Mouse (Mus musculus) forebrain, postnatal 0 days (tissue): ENCODE data around the gene Rab4a. TPM values are rescaled to one million over a fixed set of nuclear protein-coding genes. Genes with fewer than 3 reads are reported as not detected.

ENCODE experiments used
- ATAC-seq: fragments of 200-750 bp; cut with Nextera tagmentation; 2 replicates; pipeline ENCODE4 v1.8.0; 2017; ENCODE audit warnings: mild to moderate bottlenecking, moderate library complexity
- DNase-seq: peaks from one replicate; pipeline ENCODE4 v3.0.0-alpha.2; 2015
- H3K27ac ChIP-seq: fragments of 300-500 bp; sonication (generic); 2 replicates; pipeline ENCODE4 v1.5.1; 2014; ENCODE audit warnings: low read depth, mild to moderate bottlenecking, antibody characterized with exemption, low read length, moderate library complexity, mixed read lengths
- H3K27me3 ChIP-seq: fragments of 300-500 bp; sonication (generic); 2 replicates; pipeline ENCODE4 v1.6.1; 2014; ENCODE audit warnings: mild to moderate bottlenecking, low read length, mixed read lengths; ENCODE audit not compliant: insufficient read depth
- H3K36me3 ChIP-seq: fragments of 300-500 bp; sonication (generic); 2 replicates; pipeline ENCODE4 v1.6.1; 2014; ENCODE audit warnings: mild to moderate bottlenecking, moderate library complexity; ENCODE audit not compliant: insufficient read depth
- H3K4me1 ChIP-seq: fragments of 300-500 bp; sonication (generic); 2 replicates; pipeline ENCODE4 v1.6.1; 2014; ENCODE audit warnings: antibody characterized with exemption; ENCODE audit not compliant: insufficient read depth
- H3K4me2 ChIP-seq: fragments of 300-500 bp; sonication (generic); 2 replicates; pipeline ENCODE4 v1.6.1; 2014; ENCODE audit warnings: low read depth, mild to moderate bottlenecking, moderate library complexity
- H3K4me3 ChIP-seq: fragments of 300-500 bp; sonication (generic); 2 replicates; pipeline ENCODE4 v1.5.1; 2014; ENCODE audit warnings: low read depth, low read length, mixed read lengths
- H3K9ac ChIP-seq: fragments of 300-500 bp; sonication (generic); 2 replicates; pipeline ENCODE4 v1.6.1; 2014; ENCODE audit warnings: mild to moderate bottlenecking
- H3K9me3 ChIP-seq: fragments of 300-500 bp; sonication (generic); 2 replicates; pipeline ENCODE4 v1.6.1; 2016; ENCODE audit warnings: low read length
- CTCF ChIP-seq: sonication (generic); IDR thresholded peaks from 2 replicates; pipeline ENCODE4 v1.5.1; 2016; ENCODE audit warnings: antibody characterized with exemption, control low read depth, low read depth
- WGBS: fragments of 180-500 bp; shearing (Covaris S2); extraction: QIAGEN DNeasy Blood & Tissue Kit; methylation state at CpG from one replicate; pipeline ENCODE4 v1.1.7; 2014; 5-methylcytosine and 5-hydroxymethylcytosine counted together
- polyA plus RNA-seq: library from polyadenylated mRNA; unstranded; fragments of >200 nt; fragmentation: Nextera tagmentation; extraction: Ambion mirVana; gene quantifications from 2 replicates; pipeline ENCODE4 v1.2.1, GENCODE M21; 2015
- total RNA-seq: library from RNA; depleted of rRNA; stranded (reverse); fragments of >200 nt; gene quantifications from 2 replicates; pipeline ENCODE4 v1.2.3, GENCODE M21; 2014

The Rab4a gene
- total and polyA plus RNA-seq, 2 experiments from 2014 or later: 70.9 to 113 TPM

DNA sequence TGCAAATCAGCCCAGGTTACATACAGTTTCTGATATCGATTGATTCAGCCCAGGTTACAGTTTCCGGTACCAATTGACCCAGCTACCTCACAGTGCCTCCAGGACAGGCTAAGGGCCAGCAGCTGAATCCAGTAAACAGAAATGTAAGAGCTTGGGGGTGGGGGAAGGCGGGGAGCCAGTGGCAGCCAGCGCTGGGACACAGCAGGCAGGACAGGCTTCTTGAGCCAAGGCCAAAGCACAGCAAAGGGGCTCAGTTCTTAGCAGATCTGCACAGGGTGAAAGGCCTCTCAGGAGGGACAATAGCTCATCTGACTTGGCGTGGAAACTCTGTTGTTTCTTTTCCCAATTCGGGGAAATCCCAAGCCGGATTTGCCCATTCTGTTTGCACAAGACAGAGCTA lies 28.5 kb upstream of the Rab4a start:
- Histone ChIP-seq H3K4me2 (no peak overlapping the region), H3K9me3 (no peaks in the 10 kb centered on the region), H3K36me3 (no peaks in the 10 kb centered on the region), H3K27me3 (no peaks in the 10 kb centered on the region), H3K27ac (no peak overlapping the region), H3K4me3 (no peak overlapping the region), H3K4me1 (no peaks in the 10 kb centered on the region), H3K9ac (no peak overlapping the region)
- WGBS: 32% methylated on average over 7 of the region's 7 CpGs
- DNase-seq (no peak), ATAC-seq (no peak)
- TF ChIP-seq CTCF: no peak

DNA sequence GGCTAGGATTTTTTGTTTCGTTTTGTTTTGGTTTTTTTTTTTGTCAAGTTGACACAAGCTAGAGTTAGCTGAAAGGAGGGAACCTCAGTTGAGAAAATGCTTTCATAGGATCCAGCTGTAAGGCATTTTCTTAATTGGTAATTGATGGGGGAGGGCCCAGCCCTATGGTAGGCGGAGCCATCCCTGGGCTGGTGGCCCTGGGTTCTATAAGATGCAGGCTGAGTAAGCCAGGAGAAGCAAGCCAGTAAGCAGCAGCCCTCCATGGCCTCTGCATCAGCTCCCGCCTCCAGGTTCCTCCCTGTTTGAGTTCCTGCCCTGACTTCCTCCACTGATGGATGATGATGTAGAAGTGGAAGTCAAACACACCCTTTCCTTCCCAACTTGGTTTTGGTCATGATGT lies 25.3 kb upstream of the Rab4a start:
- Histone ChIP-seq H3K36me3 (no peaks in the 10 kb centered on the region), H3K4me2 (no peak overlapping the region), H3K27me3 (no peaks in the 10 kb centered on the region), H3K27ac (no peak overlapping the region), H3K4me1 (no peaks in the 10 kb centered on the region), H3K4me3 (no peak overlapping the region), H3K9me3 (no peaks in the 10 kb centered on the region), H3K9ac (no peak overlapping the region)
- TF ChIP-seq CTCF: no peak
- ATAC-seq (no peak), DNase-seq (no peak)
- 75% methylated on average over 3 of the region's 3 CpGs for WGBS

DNA sequence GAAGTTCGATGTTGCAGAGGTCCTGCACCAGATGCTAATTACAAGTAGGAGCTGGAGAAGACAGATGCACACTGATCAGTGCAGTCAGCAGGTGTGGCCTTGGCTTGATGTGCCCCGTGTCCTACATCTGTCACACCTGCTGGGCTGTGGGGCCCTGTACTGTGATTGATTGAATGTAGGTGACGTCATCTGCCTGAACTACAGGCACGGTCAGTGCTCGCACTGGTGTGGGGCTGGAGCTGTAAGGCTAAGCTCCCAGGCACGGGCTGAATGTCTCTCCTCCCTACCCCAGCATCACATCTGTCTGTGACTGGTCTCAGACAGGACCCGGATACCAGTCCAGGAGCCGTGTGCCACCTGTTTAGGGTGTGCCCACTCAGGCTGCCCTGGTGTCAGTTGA lies 24.5 kb upstream of the Rab4a start:
- DNase-seq: no peak
- Histone ChIP-seq H3K9ac (no peak overlapping the region), H3K4me2 (no peak overlapping the region), H3K4me3 (no peak overlapping the region), H3K36me3 (no peaks in the 10 kb centered on the region), H3K9me3 (no peaks in the 10 kb centered on the region), H3K27ac (no peak overlapping the region), H3K4me1 (no peaks in the 10 kb centered on the region), H3K27me3 (no peaks in the 10 kb centered on the region)
- no peak for ATAC-seq
- WGBS: 64% methylated on average over 8 of the region's 8 CpGs
- TF ChIP-seq CTCF: no peak

DNA sequence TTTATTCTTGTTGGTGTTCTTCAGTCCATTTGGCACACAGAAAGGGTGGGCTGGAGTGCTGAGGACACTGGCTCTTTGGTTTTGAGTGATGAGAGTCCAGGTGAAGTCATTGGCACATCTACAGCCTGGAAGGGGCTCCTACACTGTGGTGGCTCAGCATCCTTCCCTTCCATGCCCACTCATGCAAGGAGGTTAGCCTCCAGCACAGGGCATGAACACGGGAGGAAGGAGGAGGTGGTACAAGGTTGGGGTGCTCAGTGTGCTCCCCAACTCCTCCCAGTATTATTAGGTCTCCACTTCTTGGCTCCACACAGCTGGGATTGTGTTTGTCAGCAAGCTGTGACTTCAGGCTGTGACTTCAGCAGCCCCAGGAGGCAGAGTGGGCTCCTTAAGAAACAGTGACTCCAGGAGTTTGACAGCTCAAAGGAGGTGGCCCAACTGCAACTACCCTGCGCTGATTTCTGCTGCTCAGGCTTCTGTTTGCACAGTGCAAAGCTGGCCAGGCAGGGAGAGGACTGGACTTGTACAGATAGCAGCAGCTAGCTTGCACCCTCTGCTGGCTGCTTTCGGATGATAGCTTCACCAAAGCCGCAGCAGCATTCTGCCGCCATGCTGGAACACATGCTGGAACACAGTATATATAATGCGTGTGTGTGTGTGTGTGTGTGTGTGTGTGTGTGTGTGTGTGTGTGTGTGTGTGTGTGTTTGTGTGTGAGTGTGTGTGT lies 22.1 kb upstream of the Rab4a start:
- H3K36me3 ChIP-seq: no peaks in the 10 kb centered on the region
- H3K4me1 ChIP-seq: no peaks in the 10 kb centered on the region
- peak; percentile 95 for TF ChIP-seq CTCF
- no peaks in the 10 kb centered on the region for H3K27me3 ChIP-seq
- no peak overlapping the region for H3K27ac ChIP-seq
- no peak overlapping the region for H3K9ac ChIP-seq
- no peaks in the 10 kb centered on the region for H3K9me3 ChIP-seq
- peak; percentile 92 for DNase-seq
- ATAC-seq: peak; percentile 94
- H3K4me2 ChIP-seq: no peak overlapping the region
- 9% methylated on average over 6 of the region's 6 CpGs for WGBS
- H3K4me3 ChIP-seq: no peak overlapping the region

DNA sequence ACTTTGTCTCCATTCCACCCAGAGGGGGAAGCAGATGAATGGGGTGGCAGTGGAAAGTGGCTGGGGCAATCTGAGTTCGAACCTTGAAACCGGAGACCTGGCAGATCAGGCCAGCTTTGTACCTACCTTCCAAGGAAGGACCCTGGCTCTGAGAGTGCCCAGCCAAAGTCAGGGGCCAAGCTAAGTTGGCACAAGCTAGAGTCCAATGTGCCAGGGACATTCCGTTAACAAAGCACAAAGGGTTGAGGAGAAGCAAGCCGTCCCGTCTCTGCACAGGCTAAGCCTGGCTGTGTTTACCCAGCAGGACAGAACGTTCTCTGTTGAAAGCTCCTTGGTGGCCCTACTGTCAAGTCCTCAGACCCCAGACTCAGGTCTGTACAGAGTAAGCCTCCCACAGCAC lies 19.6 kb upstream of the Rab4a start:
- ATAC-seq (no peak), DNase-seq (no peak)
- Histone ChIP-seq H3K4me3 (no peak overlapping the region), H3K27me3 (no peaks in the 10 kb centered on the region), H3K27ac (no peak overlapping the region), H3K36me3 (no peaks in the 10 kb centered on the region), H3K9me3 (no peaks in the 10 kb centered on the region), H3K4me1 (no peaks in the 10 kb centered on the region), H3K4me2 (no peak overlapping the region), H3K9ac (no peak overlapping the region)
- no peak for TF ChIP-seq CTCF
- WGBS: 63% methylated on average over 6 of the region's 6 CpGs

DNA sequence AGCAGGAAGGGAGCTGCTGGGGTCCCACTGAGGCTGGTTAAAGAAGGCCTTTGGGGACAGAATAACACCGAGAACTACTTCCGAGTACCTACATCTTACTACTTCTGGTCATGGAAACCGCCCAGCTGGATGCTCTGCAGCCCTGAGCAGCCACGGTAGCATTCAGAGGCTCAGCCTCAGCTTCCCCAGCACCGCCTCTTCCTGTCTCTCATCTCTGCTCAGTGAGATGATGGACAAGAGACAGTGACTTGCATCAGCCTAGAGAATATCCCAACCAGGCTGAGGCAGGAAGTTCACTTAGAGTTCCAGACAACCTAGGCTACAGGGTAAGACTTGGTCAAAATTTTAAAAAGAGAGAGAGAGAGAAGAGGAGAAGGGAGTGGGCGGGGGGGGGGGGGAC lies 19.1 kb upstream of the Rab4a start:
- ATAC-seq (no peak), DNase-seq (no peak)
- 79% methylated on average over 6 of the region's 6 CpGs for WGBS
- Histone ChIP-seq H3K9ac (no peak overlapping the region), H3K36me3 (no peaks in the 10 kb centered on the region), H3K4me1 (no peaks in the 10 kb centered on the region), H3K4me3 (no peak overlapping the region), H3K27ac (no peak overlapping the region), H3K9me3 (no peaks in the 10 kb centered on the region), H3K4me2 (no peak overlapping the region), H3K27me3 (no peaks in the 10 kb centered on the region)
- no peak for TF ChIP-seq CTCF

DNA sequence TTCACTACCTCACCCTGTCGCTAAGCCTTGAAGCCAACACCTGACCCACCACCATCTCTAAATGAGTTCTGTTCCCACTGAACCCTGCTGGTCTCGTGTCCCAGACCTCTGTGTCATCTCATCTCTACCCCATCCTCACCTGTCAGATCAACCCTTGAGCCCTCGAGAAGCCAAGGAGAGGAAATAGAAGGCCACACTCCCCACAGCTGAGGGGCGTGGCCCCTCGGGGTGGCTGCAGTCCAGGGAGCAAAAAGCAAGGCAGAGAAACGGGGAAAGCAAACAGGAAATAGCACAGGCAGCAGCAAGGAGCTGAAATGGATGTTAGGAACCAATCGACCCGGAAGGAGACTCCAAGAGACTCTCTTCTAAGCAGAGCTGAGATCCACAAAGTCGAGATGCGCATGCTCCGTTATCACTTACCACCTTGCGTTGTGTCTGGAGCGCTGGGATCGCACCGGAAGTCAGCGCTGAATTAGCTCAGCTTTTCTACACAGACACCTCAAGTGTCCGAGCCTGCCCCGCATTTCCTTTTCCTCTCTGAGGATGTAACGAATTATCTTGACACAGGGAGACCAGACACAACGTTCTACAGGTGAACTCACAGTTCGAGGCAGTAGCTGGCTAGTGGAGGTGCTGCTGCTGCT lies 18.4 kb upstream of the Rab4a start:
- Histone ChIP-seq H3K4me3 (no peak overlapping the region), H3K4me2 (no peak overlapping the region), H3K27ac (no peak overlapping the region), H3K9ac (no peak overlapping the region), H3K4me1 (no peaks in the 10 kb centered on the region), H3K36me3 (no peaks in the 10 kb centered on the region), H3K9me3 (no peaks in the 10 kb centered on the region), H3K27me3 (no peaks in the 10 kb centered on the region)
- no peak for ATAC-seq
- WGBS: 68% methylated on average over 21 of the region's 21 CpGs
- no peak for TF ChIP-seq CTCF
- no peak for DNase-seq
